Mouse (Mus musculus): ENCODE measurements around the gene Sh3bp5. TPM values are rescaled to one million over a fixed set of nuclear protein-coding genes. Genes with fewer than 3 reads are reported as not detected.
A peak's percentile ranks its signal among the peaks of the same experiment; 100 is the strongest.

Sh3bp5 gene
- total RNA-seq, 1 experiment from 2014 or later: 112 TPM

DNA sequence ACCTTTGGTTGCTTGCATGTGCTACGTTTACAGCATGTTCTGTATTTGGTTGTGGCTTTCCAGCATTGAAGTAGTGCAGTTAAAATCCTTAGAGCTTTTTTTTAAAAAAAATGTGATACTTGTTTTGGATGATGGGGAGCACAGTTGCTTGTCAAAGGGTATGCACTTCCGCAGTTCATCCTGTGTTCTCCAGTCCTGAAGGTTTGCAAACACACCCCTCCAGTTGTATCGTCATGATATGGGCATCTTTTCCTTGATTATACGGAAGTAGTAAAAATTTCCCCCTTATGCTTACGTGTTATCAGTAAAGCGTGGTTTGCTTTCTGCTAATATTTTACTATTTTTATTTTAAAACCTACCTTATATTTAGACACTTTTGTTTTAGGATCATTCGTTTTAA, 98.5 kb downstream of the Sh3bp5 start:
- no peak for DNase-seq

DNA sequence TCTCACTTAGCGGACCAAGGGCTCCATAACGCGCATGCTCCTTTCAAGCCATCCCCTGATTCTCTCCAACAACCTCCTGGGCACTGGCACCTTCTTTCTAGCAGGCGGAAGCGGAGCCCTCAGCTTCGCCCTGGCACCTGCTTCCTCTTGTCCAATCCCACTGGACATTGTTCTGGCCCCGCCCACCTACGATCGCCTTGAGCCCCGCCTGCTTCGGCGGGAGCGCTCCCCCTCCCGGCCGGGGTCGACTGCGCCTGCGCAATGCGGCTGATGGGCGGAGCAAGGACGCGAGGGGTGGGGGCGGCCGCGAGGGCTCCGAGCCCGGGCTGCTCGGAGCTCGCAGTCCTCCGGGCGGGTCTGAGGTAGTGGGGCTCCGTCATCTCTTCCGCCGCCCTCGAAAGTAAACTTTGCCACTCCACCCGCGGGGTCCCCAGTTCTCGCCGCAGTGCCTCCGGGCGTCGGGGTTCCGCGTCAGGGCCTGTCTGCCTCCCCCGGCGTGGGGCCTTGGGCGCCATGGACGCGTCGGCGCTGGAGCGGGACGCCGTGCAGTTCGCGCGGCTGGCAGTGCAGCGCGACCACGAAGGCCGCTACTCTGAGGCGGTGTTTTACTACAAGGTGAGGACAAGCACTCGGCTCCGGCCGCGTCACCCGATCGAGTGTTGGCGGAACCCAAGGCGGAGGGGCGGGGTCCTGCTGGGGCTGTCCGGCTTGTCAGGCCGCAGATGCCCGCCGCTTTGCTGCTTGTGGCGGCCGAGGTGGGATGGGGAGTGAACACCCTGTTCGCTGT, 99.3 kb downstream of the Sh3bp5 start, which contains the start of gene Capn7:
Gene Capn7 (plus strand): TSS at position 270 of the 787 bp plus-strand sequence.
- peak; percentile 100 for DNase-seq

DNA sequence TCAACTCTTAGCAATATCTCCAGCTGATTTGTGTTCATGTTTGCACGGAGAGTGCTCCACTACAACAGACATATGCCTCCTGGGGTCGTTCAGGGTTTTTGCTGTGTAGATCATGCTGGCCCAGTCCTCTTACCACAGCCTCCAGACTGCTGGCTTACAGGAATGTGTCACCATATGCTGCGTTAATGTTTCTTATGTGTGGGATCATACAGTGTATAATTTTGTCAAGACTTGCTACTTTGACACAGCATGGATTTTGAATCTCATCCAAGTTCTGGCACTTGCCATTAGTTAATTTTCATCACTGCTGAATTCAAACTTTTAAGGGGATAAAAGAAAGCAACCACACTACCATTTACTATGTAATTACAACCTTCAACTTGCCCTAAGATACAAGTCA, 100.1 kb downstream of the Sh3bp5 start:
- DNase-seq: no peak

- DNase-seq: no peak
These were observed 104.9 kb downstream of the Sh3bp5 start for GRCm38 (mm10) chr14:31330957-31331356.

DNA sequence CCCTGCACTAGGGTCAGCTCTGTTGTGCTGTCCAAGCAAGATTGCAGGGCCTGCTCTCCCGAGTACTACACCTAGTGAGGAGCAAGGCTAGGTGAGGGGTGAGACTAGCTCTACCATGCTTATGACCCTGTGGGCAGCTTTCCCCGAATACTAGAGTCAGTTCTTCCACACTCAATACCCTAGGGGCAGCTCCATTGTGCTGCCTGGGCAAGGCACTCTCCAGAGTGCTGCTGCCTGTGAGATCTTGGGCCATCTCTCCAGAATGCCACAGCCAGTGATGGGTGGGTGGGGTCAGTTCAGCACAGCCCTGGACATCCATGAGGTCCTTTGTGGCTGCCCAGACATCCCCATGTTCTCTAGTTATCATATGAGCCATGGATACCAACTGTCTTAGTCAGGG, 106.1 kb downstream of the Sh3bp5 start:
- DNase-seq: no peak

DNA sequence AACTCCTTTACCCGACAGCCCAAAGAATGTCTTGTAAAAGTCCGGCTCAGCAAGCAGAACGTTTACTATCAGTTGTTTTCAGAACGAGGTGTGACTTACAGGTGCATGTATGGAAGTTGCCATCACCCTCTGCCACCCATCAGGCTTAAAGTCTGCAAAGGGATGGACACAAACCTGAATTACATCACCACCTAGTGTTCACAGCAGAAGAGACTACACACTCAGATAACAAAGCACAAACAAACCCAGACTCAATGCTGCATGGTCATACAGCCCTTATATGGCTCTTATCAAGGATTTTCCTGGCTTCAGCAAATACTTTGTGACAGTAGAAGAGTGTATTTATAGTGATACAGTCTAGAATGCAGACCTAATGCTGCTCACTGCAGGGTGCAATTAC, 108.2 kb downstream of the Sh3bp5 start:
- DNase-seq: no peak

- no peak for DNase-seq
These were observed 108.7 kb downstream of the Sh3bp5 start for GRCm38 (mm10) chr14:31327196-31327595.

DNA sequence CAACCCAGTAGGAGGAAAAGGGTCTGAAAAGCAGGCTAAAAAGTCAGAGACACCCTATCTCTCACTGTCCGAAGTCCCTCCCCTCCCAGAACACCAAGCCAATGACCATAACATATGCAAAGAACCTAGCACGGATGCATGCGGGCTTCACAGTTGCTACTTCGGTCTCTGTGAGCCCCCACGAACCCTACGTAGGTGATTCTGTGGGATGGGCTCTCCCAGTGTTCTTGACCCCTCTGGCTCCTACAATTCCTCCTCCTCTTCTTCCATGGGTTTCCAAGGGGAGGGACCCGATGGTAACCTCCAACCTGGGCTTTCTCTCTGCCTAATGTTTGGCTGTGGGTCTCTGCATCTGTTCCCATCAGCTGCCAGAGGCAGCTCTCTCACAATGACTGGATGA, 109.1 kb downstream of the Sh3bp5 start:
- DNase-seq: no peak

DNA sequence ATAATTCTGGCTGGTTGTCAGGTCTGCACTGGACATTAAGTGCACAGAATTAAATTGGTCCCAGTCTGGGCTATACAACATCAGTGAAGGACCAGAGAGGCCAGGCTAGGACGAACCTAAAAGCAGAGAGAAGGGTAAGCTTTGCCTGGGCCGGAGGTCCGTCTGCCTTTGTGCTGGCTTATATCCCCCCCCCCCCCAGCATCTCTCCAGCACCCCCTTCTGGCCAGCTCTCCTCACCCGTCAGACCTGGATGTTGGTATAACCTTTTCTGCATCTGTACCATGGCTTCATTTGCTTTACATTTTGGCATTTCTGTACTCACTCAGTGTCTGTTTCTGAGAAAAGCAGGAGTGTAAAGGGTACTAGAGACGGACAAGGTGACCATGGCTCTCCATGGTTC, 110.3 kb downstream of the Sh3bp5 start:
- no peak for DNase-seq

- peak; percentile 23 for DNase-seq
These were observed 111.0 kb downstream of the Sh3bp5 start for GRCm38 (mm10) chr14:31324851-31325250.

DNA sequence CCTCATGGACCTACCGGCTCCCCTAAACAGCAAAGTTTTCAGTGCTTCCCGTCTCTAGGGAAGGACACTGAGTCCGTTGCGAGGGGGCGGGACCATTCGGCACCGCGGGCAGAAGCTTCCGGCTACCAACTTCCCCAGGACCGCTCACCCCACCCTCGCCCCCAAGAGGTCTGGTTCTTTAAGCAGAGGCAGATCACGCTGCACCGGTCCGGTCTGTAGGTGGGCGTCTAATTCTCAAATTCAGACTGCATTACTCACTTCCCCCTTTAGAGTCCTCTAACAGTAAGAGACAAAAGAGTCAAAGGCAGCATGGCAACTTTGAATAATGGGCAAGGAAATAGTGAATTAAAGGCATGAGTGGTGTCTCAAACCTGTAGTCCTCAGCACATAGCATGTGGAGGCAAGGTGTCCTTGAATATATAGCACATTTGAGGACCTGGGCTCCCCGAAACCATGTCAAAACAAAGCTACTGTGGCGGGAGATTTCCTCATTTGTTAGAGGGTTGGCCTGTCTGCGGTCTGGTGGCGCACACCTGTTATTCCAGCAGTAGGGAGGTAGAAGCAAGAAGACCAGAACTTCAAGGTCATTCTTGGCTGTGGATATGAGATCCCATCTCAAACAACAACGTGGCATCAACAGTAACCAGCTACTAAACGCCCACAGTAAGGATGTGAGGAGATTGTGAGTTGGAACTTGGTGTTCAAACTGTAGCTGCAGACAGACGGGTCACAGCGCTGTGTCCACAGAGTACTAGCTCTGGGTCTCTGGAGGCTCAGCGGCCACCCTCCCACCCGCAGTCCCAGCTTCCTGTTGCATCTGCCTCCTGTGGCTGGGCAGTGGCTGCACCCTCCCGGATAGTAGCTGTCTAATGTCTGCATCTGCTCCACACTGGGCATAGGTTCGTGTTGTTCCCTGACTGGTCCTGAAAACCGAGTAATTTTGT, 111.8 kb downstream of the Sh3bp5 start, which contains the start of gene Dnah1:
Gene Dnah1 (minus strand): TSS at position 48 of the 944 bp plus-strand sequence.
- peak; percentile 52 for DNase-seq

GRCm38 (mm10) chr14:31323189-31323588, 112.7 kb downstream of the Sh3bp5 start:
- no peak for DNase-seq

DNA sequence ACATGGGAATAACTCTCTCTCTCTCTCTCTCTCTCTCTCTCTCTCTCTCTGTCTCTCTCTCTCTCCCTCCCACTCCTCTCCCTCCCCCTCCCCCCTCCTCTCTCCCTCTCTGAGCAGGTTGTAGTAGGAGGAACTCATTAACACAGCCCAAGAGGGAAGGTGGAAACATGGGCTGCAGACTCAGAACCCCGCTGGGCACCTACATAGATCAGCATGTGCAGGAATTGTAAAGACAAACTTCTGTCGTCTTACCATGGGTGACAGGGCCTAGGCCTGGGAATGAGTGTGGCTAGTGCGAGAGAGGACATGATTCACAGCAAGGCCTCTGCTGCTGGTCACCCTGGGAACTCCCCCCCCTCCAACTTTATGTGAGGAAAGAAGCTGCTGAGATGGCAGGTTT, 113.7 kb downstream of the Sh3bp5 start:
- no peak for DNase-seq

GRCm38 (mm10) chr14:31321181-31321580, 114.7 kb downstream of the Sh3bp5 start:
- no peak for DNase-seq

GRCm38 (mm10) chr14:31319546-31319945, 116.3 kb downstream of the Sh3bp5 start:
- no peak for DNase-seq

- DNase-seq: no peak
These were observed 118.1 kb downstream of the Sh3bp5 start for GRCm38 (mm10) chr14:31317754-31318153.

- peak; percentile 38 for DNase-seq
These were observed 119.3 kb downstream of the Sh3bp5 start for GRCm38 (mm10) chr14:31316613-31317012.

GRCm38 (mm10) chr14:31313192-31313591, 122.7 kb downstream of the Sh3bp5 start:
- no peak for DNase-seq

Other genes with a start within 250 kb of the Sh3bp5 start
- gene Tnnc1, start 227.8 kb downstream of the Sh3bp5 start, total RNA-seq (2021): 1.9 TPM in 1 of 2 replicates, not detected in the other
- 393 and 398 TPM in 2 replicates for gene Nisch, start 219.1 kb downstream of the Sh3bp5 start, total RNA-seq (2021)
- 6.3 and 7.5 TPM in 2 replicates for gene Sema3g, start 218.2 kb downstream of the Sh3bp5 start, total RNA-seq (2021)
- gene Phf7, start 184.8 kb downstream of the Sh3bp5 start, total RNA-seq (2021): 7.6 and 11.0 TPM in 2 replicates
- gene Bap1, start 184.6 kb downstream of the Sh3bp5 start, total RNA-seq (2021): 62.6 and 65.9 TPM in 2 replicates
- gene Dnah1, start 112.2 kb downstream of the Sh3bp5 start, total RNA-seq (2021): 1.0 and 1.6 TPM in 2 replicates
- 51.2 and 51.7 TPM in 2 replicates for gene Capn7, start 99.4 kb downstream of the Sh3bp5 start, total RNA-seq (2021)
- 41.4 and 50.6 TPM in 2 replicates for gene Eaf1, start 58.3 kb upstream of the Sh3bp5 start, total RNA-seq (2021)
- gene Mettl6, start 59.0 kb upstream of the Sh3bp5 start, total RNA-seq (2021): 24.4 and 24.5 TPM in 2 replicates
- not detected in 2 replicates for gene Colq, start 155.3 kb upstream of the Sh3bp5 start, total RNA-seq (2021)
- gene Gm49387, start 204.8 kb upstream of the Sh3bp5 start, total RNA-seq (2021): 0.62 and 1.2 TPM in 2 replicates
- 65.9 and 70.8 TPM in 2 replicates for gene Btd, start 204.9 kb upstream of the Sh3bp5 start, total RNA-seq (2021)
- gene Hacl1, start 205.2 kb upstream of the Sh3bp5 start, total RNA-seq (2021): 53.2 and 69.0 TPM in 2 replicates

Measured in adrenal gland, postnatal 25 days (tissue).